Mouse (Mus musculus) limb, embryonic 12.5 days (tissue): ENCODE results near the gene Cyth1. TPM values are rescaled to one million over a fixed set of nuclear protein-coding genes. Genes with fewer than 3 reads are reported as not detected.

ENCODE experiments used
- ATAC-seq: fragments of 200-750 bp; cut with Nextera tagmentation; 2 replicates; pipeline ENCODE4 v1.8.0; 2017; ENCODE audit warnings: low read depth, moderate TSS enrichment; ENCODE audit not compliant: insufficient number of reproducible peaks, insufficient read depth, low FRiP score, low TSS enrichment
- H3K27ac ChIP-seq: fragments of 300-500 bp; sonication (generic); 2 replicates; pipeline ENCODE4 v1.5.1; 2016; ENCODE audit warnings: mild to moderate bottlenecking, moderate library complexity
- H3K27me3 ChIP-seq: fragments of 300-500 bp; sonication (generic); 2 replicates; pipeline ENCODE4 v1.6.1; 2016; ENCODE audit warnings: mild to moderate bottlenecking, moderate library complexity
- H3K36me3 ChIP-seq: fragments of 300-500 bp; sonication (generic); 2 replicates; pipeline ENCODE4 v1.6.1; 2016; ENCODE audit warnings: mild to moderate bottlenecking, moderate library complexity
- H3K4me1 ChIP-seq: fragments of 300-500 bp; sonication (generic); replicated peaks from 2 replicates; pipeline ENCODE4 v1.6.1; 2016
- H3K4me2 ChIP-seq: fragments of 300-500 bp; sonication (generic); 2 replicates; pipeline ENCODE4 v1.6.1; 2016; ENCODE audit warnings: mild to moderate bottlenecking, moderate library complexity
- H3K4me3 ChIP-seq: fragments of 300-500 bp; sonication (generic); replicated peaks from 2 replicates; pipeline ENCODE4 v1.5.1; 2016; ENCODE audit warnings: mild to moderate bottlenecking
- H3K9ac ChIP-seq: fragments of 300-500 bp; sonication (generic); replicated peaks from 2 replicates; pipeline ENCODE4 v1.6.1; 2016; ENCODE audit warnings: mild to moderate bottlenecking, moderate library complexity
- H3K9me3 ChIP-seq: fragments of 300-500 bp; sonication (generic); 2 replicates; pipeline ENCODE4 v1.6.1; 2016; ENCODE audit warnings: mild to moderate bottlenecking, moderate library complexity
- WGBS: fragments of 180-500 bp; shearing (Covaris S2); methylation state at CpG from one replicate; pipeline ENCODE4 v1.1.7; 2016; 5-methylcytosine and 5-hydroxymethylcytosine counted together
- polyA plus RNA-seq: library from polyadenylated mRNA; unstranded; fragments of >200 nt; fragmentation: Nextera tagmentation; extraction: Ambion mirVana; gene quantifications from 2 replicates; pipeline ENCODE4 v1.2.1, GENCODE M21; 2016

Gene Cyth1
- polyA plus RNA-seq, 1 experiment from 2014 or later: 26.3 TPM

GRCm38 (mm10) chr11:118276328-118276727 is 27.9 kb upstream of the Cyth1 start:
- Histone ChIP-seq H3K27me3 (no peaks in the 10 kb centered on the region), H3K9ac (no peak overlapping the region), H3K9me3 (no peaks in the 10 kb centered on the region), H3K4me2 (no peak overlapping the region), H3K4me1 (no peaks in the 10 kb centered on the region), H3K4me3 (no peak overlapping the region), H3K36me3 (peaks cover 98% of the 10 kb centered on the region), H3K27ac (no peak overlapping the region)
- 92% methylated on average over 7 of the region's 7 CpGs for WGBS
- ATAC-seq: no peak

- no peaks in the 10 kb centered on the region for H3K4me1 ChIP-seq
- H3K4me3 ChIP-seq: no peak overlapping the region
- peaks cover 98% of the 10 kb centered on the region for H3K36me3 ChIP-seq
- no peaks in the 10 kb centered on the region for H3K27me3 ChIP-seq
- no peak for ATAC-seq
- 97% methylated on average over 9 of the region's 9 CpGs for WGBS
- no peak overlapping the region for H3K4me2 ChIP-seq
- H3K9ac ChIP-seq: no peak overlapping the region
- H3K9me3 ChIP-seq: no peaks in the 10 kb centered on the region
- no peak overlapping the region for H3K27ac ChIP-seq
These were observed 26.7 kb upstream of the Cyth1 start for GRCm38 (mm10) chr11:118275092-118275491.

GRCm38 (mm10) chr11:118269827-118270226 is 21.4 kb upstream of the Cyth1 start:
- no peak overlapping the region for H3K27ac ChIP-seq
- H3K4me2 ChIP-seq: no peak overlapping the region
- H3K9ac ChIP-seq: no peak overlapping the region
- peaks cover 97% of the 10 kb centered on the region for H3K36me3 ChIP-seq
- no peak for ATAC-seq
- WGBS: 90% methylated on average over 3 of the region's 3 CpGs
- no peak overlapping the region for H3K4me3 ChIP-seq
- no peaks in the 10 kb centered on the region for H3K27me3 ChIP-seq
- no peaks in the 10 kb centered on the region for H3K9me3 ChIP-seq
- H3K4me1 ChIP-seq: no peaks in the 10 kb centered on the region

- 95% methylated on average over 7 of the region's 7 CpGs for WGBS
These were observed 18.3 kb upstream of the Cyth1 start for GRCm38 (mm10) chr11:118266666-118267046.

GRCm38 (mm10) chr11:118266044-118266665 is 17.8 kb upstream of the Cyth1 start:
- no peak for ATAC-seq
- Histone ChIP-seq H3K4me2 (no peak overlapping the region), H3K36me3 (peaks cover 97% of the 10 kb centered on the region), H3K27me3 (no peaks in the 10 kb centered on the region), H3K27ac (no peak overlapping the region), H3K9ac (no peak overlapping the region), H3K4me1 (no peaks in the 10 kb centered on the region), H3K9me3 (no peaks in the 10 kb centered on the region), H3K4me3 (no peak overlapping the region)
- 92% methylated on average over 10 of the region's 10 CpGs for WGBS

More at GRCm38 (mm10) chr11:118266666-118267046, 18.3 kb upstream of the Cyth1 start:
- Histone ChIP-seq H3K9me3 (no peaks in the 10 kb centered on the region), H3K4me1 (no peaks in the 10 kb centered on the region), H3K36me3 (peaks cover 97% of the 10 kb centered on the region), H3K27ac (no peak overlapping the region), H3K4me2 (no peak overlapping the region), H3K9ac (no peak overlapping the region), H3K4me3 (no peak overlapping the region), H3K27me3 (no peaks in the 10 kb centered on the region)
- ATAC-seq: no peak

GRCm38 (mm10) chr11:118265621-118266020 is 17.2 kb upstream of the Cyth1 start:
- H3K27ac ChIP-seq: no peak overlapping the region
- ATAC-seq: no peak
- WGBS: 87% methylated on average over 11 of the region's 11 CpGs
- H3K9me3 ChIP-seq: no peaks in the 10 kb centered on the region
- H3K4me1 ChIP-seq: no peaks in the 10 kb centered on the region
- H3K4me3 ChIP-seq: no peak overlapping the region
- H3K36me3 ChIP-seq: peaks cover 98% of the 10 kb centered on the region
- H3K4me2 ChIP-seq: no peak overlapping the region
- no peak overlapping the region for H3K9ac ChIP-seq
- no peaks in the 10 kb centered on the region for H3K27me3 ChIP-seq

GRCm38 (mm10) chr11:118263146-118263545 is 14.8 kb upstream of the Cyth1 start:
- 87% methylated on average over 5 of the region's 5 CpGs for WGBS

GRCm38 (mm10) chr11:118260081-118260480 is 11.7 kb upstream of the Cyth1 start:
- Histone ChIP-seq H3K4me2 (no peak overlapping the region), H3K9me3 (no peaks in the 10 kb centered on the region), H3K27me3 (no peaks in the 10 kb centered on the region), H3K9ac (no peak overlapping the region), H3K4me3 (no peak overlapping the region), H3K36me3 (peaks cover 91% of the 10 kb centered on the region), H3K4me1 (peaks cover 1% of the 10 kb centered on the region), H3K27ac (no peak overlapping the region)
- ATAC-seq: no peak
- WGBS: 95% methylated on average over 8 of the region's 8 CpGs

More at GRCm38 (mm10) chr11:118263146-118263545, 14.8 kb upstream of the Cyth1 start:
- no peak for ATAC-seq
- Histone ChIP-seq H3K9ac (no peak overlapping the region), H3K27ac (no peak overlapping the region), H3K9me3 (no peaks in the 10 kb centered on the region), H3K4me3 (no peak overlapping the region), H3K36me3 (peaks cover 100% of the 10 kb centered on the region), H3K4me2 (no peak overlapping the region), H3K4me1 (no peaks in the 10 kb centered on the region), H3K27me3 (no peaks in the 10 kb centered on the region)

GRCm38 (mm10) chr11:118259580-118259979 is 11.2 kb upstream of the Cyth1 start:
- Histone ChIP-seq H3K36me3 (peaks cover 86% of the 10 kb centered on the region), H3K9me3 (no peaks in the 10 kb centered on the region), H3K4me3 (no peak overlapping the region), H3K9ac (no peak overlapping the region), H3K27ac (no peak overlapping the region), H3K4me2 (no peak overlapping the region), H3K27me3 (no peaks in the 10 kb centered on the region), H3K4me1 (peaks cover 6% of the 10 kb centered on the region)
- 97% methylated on average over 8 of the region's 8 CpGs for WGBS
- ATAC-seq: no peak

- Histone ChIP-seq H3K4me2 (no peak overlapping the region), H3K27ac (no peak overlapping the region), H3K4me1 (peaks cover 20% of the 10 kb centered on the region), H3K36me3 (peaks cover 54% of the 10 kb centered on the region), H3K27me3 (no peaks in the 10 kb centered on the region), H3K4me3 (no peak overlapping the region), H3K9ac (no peak overlapping the region), H3K9me3 (no peaks in the 10 kb centered on the region)
- WGBS: 93% methylated on average over 7 of the region's 7 CpGs
- ATAC-seq: no peak
These were observed 8.0 kb upstream of the Cyth1 start for GRCm38 (mm10) chr11:118256371-118256770.

GRCm38 (mm10) chr11:118254159-118254951 is 6.0 kb upstream of the Cyth1 start:
- Histone ChIP-seq H3K9ac (no peak overlapping the region), H3K36me3 (peaks cover 34% of the 10 kb centered on the region), H3K27me3 (no peaks in the 10 kb centered on the region), H3K4me1 (peaks cover 23% of the 10 kb centered on the region), H3K4me2 (peak overlapping the region; percentile 18; the same call in 1 of the 2 replicates), H3K4me3 (no peak overlapping the region), H3K27ac (peak overlapping the region; percentile 88), H3K9me3 (no peaks in the 10 kb centered on the region)
- ATAC-seq: no peak; the same call in 1 of the 2 replicates
- WGBS: 37% methylated on average over 15 of the region's 15 CpGs
